Mouse (Mus musculus): Measurements from ENCODE around the gene Ypel1.

- TF ChIP-seq CTCF (IDR thresholded peaks at IDR 0.05; ENCODE audit: extremely low read depth, insufficient read depth, low read length) (no peak), POLR2A (IDR thresholded peaks at IDR 0.05; ENCODE audit: extremely low read depth, insufficient read depth, low read length) (no peak)
Measured at GRCm38 (mm10) chr16:17082121-17082792, 12.8 kb downstream of the Ypel1 start.
